Mouse (Mus musculus) natural killer cell, adult 2 months (primary cell): ENCODE data around the gene Wdr46.
A peak's percentile ranks its signal among the peaks of the same experiment; 100 is the strongest.
"Not testable (repeated sequence)": the region's sequence is repeated elsewhere in the genome, so short reads cannot be mapped to it uniquely, and the experiment has no call there.

Source experiments
- DNase-seq, 2 experiments: peaks; one replicate each; pipeline ENCODE4 v3.0.0; 2022; ENCODE audit warnings: low spot score in 2 of 2

Wdr46 gene

DNA sequence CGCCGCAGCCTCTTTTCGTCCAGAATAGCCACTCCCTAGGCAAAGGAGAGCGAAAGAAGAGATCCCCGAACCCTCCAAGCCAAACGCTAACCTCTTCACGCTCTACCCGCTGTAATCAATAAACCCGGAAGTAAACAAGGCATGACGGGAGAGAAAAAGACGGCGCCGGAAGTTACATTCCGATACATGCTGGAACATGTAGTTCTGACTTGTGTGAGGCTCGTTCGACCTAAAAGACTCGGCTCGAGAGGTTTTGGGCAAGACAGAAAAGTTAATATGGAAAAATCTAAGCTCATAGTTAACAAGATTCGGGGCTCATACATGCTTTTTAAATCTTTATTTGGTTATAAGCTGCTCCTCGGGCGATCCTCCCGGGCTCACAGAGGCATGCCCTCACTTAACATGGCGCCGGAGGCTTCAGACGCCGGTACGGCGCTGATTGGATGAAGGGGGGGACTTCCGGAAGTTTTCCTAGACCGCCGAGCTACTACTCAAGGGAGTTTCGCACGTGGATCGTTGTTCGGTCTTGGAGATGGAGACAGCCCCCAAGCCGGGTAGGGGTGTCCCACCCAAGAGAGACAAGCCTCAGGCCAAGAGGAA lies at the start of gene Wdr46, which contains the start of gene Pfdn6:
Gene Wdr46, plus strand, starts transcription at position 455 of the 600 bp plus-strand sequence.
Gene Pfdn6, minus strand, starts transcription at position 138 of the 600 bp plus-strand sequence.
- DNase-seq: peak; percentile 80 to 82

GRCm38 (mm10) chr17:33891357-33891756 lies 49.1 kb upstream of the Wdr46 start:
- DNase-seq: no peak

- DNase-seq: peak; percentile 25 to 31
Observed at GRCm38 (mm10) chr17:33891892-33892291, 48.6 kb upstream of the Wdr46 start.

DNA sequence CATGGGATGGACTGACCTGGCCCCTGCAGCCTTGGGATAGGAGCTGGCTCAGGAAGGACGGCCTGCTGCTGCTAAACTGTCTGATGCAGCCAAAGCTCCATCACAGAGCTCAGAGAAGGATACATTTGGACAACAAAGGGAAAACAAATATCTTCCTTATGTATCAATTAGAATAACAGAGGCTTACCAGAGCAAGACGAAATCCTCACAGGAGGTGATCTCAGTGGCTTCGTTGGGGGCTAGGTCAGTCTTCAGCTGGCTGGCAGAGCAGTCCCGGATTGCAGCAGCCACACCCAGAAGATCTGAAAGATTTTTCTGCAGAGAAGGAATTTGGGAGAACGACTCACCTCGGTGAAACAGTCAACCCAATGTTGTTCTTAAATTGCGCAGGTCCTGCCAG lies 48.0 kb upstream of the Wdr46 start:
- DNase-seq: no peak

GRCm38 (mm10) chr17:33893011-33893410 lies 47.4 kb upstream of the Wdr46 start:
- not testable (repeated sequence) for DNase-seq

DNA sequence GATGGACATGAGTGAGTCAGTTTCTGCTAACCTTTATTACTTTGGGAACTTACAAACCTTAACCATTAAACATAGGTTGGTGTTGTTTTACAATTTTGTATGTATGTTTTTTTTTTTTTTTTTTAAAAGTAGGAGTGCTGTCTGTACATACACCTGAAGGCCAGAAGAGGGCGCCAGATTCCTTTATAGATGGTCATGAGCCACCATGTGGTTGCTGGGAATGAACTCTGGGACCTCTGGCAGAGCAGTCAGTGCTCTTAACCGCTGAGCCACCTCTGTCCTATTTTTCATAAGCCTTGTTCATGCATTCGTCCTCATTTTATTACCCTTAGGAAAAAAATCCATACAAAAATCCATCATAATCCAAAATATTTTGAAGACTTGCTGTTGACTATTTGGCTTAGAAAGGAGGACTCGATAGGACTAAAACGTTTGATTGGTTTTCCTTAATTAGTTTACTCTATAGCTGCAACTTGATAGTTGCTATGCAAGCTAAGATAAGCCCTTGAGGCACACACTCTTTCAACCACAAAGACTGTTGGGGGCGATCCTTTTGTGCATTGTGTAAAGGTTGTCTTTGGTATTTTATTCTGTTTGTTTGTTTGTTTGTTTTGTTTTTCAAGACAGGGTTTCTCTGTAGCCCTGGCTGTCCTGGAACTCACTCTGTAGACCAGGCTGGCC lies 43.2 kb upstream of the Wdr46 start:
- peak in 1 of 2 experiments; percentile 60 for DNase-seq

GRCm38 (mm10) chr17:33898193-33898592 lies 42.3 kb upstream of the Wdr46 start:
- not testable (repeated sequence) for DNase-seq

DNA sequence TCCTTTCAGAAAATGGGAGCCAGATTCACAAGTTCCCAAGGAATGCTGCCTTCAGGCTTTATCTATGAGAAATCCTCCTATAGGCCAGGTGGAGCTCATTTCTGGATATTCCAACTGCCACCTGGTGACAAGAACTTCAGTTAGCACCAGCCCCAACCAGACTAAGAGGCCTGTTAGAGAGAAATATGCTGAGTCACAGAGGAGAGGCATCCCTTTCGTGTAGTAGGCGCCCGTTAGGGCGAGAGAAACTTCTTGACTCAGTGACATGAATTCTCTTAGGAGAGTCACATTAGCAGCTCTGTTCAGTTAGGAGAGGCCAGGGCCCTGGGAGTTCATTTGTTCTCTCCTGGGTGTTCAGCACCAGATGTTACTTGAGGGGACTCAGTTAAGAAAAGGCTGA lies 40.8 kb upstream of the Wdr46 start:
- no peak for DNase-seq

DNA sequence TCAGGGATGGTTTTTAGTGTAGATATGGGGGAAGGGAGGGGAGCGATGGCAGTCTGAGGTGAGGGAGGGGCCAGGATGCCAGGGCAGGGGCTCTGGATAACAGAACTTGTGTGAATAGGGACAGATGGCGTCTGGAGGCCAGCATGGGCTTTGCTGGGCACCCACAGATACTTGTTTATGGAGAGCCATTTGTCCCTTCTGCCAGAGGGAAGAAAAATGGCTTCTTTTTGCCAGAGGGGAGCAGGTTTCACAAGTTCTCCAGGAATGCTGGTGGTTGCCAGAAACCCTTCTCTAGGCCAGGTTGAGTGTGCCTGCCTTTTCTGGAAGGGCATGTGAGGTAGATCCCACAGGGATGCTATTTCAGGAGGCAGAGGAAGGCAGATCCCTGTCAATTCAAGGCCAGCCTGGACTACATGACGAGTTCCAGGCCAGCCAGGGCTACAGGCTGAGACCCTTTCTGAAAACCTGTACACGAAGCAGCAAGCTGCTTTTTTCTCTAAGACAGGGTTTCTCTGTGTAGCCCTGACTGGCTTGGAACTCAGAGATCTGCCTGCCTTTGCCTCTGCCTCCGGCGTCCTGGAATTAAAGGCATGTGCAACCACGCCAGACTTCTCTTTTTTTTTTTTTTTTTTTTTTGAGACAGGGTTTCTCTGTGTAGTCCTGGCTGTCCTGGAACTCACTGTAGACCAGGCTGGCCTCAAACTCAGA lies 40.0 kb upstream of the Wdr46 start:
- DNase-seq: no peak

- DNase-seq: no peak
Observed at GRCm38 (mm10) chr17:33900989-33901314, 39.5 kb upstream of the Wdr46 start.

GRCm38 (mm10) chr17:33901653-33902052 lies 38.8 kb upstream of the Wdr46 start:
- no peak for DNase-seq

- DNase-seq: no peak
Observed at GRCm38 (mm10) chr17:33902079-33902478, 38.4 kb upstream of the Wdr46 start.

- DNase-seq: no peak
Observed at GRCm38 (mm10) chr17:33902491-33902890, 38.0 kb upstream of the Wdr46 start.

DNA sequence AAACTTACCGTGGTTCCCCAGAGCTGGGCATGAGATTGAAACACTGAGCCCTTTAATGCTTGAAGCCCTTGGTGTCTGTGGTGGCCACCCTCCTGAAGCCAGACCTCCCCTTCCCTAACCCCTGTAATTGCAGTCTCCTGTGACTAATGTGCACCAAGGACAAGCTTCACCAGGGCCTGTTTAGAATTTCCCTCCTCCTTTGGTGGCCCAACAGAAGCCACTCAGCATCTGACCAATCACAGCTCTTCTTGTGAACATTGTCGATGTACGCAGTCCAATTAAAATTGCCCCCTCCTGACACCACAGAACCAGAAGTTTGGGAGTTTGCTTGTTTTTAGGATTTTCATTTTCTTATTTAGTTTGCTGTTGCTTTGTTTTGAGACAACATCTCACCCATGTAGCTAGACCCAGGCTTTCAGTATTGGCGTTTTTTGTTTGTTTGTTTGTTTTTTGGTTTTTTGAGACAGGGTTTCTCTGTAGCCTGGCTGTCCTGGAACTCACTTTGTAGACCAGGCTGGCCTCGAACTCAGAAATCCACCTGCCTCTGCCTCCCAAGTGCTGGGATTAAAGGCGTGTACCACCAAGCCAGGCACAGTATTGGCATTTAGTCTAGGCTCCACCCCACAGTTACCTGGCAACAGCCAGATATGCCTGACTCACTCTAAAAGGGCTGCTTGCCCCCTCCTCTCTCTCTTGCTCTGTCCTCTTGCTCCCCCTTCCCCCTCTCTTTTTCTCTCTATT lies 36.4 kb upstream of the Wdr46 start:
- not testable (repeated sequence) for DNase-seq

DNA sequence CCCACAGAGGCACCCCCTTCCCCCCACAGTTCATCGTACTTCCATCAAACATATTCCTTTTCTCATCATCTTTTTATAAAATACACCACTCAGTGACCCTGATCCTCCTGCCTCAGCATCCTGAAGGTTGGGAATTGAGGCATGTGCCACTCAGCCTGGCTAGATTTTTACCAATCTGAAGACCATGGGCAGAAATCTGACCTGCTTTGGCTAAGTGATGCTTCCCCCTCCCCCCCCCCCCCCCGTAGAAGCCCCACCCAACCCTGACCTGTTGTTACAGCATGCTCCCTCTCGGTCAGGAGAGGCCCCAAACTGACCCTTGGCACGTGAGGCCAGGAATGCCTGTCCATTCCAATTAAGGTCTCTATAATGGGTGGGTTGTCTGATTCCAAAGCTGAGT lies 35.6 kb upstream of the Wdr46 start, which contains the start of gene Platr17:
Gene Platr17, plus strand, starts transcription at position 301 of the 400 bp plus-strand sequence.
- not testable (repeated sequence) for DNase-seq

- no peak for DNase-seq
Observed at GRCm38 (mm10) chr17:33908331-33909076, 32.0 kb upstream of the Wdr46 start.

- peak; percentile 96 to 97 for DNase-seq
Observed at GRCm38 (mm10) chr17:33909077-33909868, 31.2 kb upstream of the Wdr46 start, which contains the start of gene Daxx. Daxx (plus strand) TSS chr17:33909414.

GRCm38 (mm10) chr17:33909869-33910250 lies 30.6 kb upstream of the Wdr46 start:
- DNase-seq: peak in 1 of 2 experiments; percentile 31

DNA sequence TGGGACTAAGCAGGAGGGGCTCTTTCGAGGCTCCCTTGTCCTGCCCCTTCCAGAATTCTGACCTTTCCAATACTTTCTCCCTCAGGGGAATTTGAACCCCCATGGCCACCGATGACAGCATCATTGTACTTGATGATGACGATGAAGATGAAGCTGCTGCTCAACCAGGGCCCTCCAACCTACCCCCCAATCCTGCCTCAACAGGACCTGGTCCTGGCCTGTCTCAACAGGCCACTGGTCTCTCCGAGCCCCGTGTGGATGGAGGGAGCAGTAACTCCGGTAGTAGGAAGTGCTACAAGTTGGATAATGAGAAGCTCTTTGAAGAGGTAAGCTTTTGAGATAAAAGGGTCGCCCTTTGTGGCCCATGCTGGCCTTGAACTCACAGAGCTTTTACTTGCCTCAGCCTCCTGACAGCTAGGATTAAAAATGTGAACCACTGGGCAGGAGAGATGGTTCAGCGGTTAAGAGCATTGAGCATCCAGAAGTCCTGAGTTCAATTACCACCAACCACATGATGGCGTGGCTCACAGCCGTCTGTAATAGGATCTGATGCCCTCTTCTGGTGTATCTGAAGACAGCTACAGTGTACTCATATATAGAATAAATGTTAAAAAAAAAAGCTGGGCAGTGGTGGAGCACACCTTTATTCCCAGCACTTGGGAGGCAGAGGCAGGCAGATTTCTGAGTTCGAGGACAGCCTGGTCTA lies 30.0 kb upstream of the Wdr46 start:
- DNase-seq: no peak
